Mouse (Mus musculus) bone marrow macrophage, adult 2 months (primary cell): ENCODE measurements at regions not wholly inside any gene's neighbourhood (a gene's known extent, or its start where the extent isn't known, plus 50 kb on each side); places are given as distances from the start of the nearest gene placed in this dataset.

Source experiments
- H3K27ac ChIP-seq: 2 replicates; pipeline ENCODE4 v1.5.1; 2012; ENCODE audit warnings: low read depth, low read length; ENCODE audit not compliant: insufficient read depth
- H3K4me1 ChIP-seq: 2 replicates; pipeline ENCODE4 v1.6.1; 2012; ENCODE audit warnings: low read length; ENCODE audit not compliant: control insufficient read depth, insufficient read depth
- H3K4me3 ChIP-seq: 2 replicates; pipeline ENCODE4 v1.5.1; 2012; ENCODE audit warnings: mild to moderate bottlenecking, low read length, moderate library complexity; ENCODE audit not compliant: insufficient read depth
- CTCF ChIP-seq: IDR thresholded peaks from 2 replicates; pipeline ENCODE4 v1.5.1; 2012; ENCODE audit warnings: low read depth, mild to moderate bottlenecking, low read length, moderate library complexity
- POLR2A ChIP-seq: IDR thresholded peaks from 2 replicates; pipeline ENCODE4 v1.6.1; 2012; ENCODE audit warnings: mild to moderate bottlenecking, low read depth, low read length, borderline replicate concordance

GRCm38 (mm10) chr9:33327722-33328121 lies 691.7 kb downstream of the Ets1 start:
- TF ChIP-seq CTCF (no peak), POLR2A (no peak)
- H3K4me3 ChIP-seq: no peak overlapping the region
- H3K4me1 ChIP-seq: no peaks in the 10 kb centered on the region
- H3K27ac ChIP-seq: no peak overlapping the region

- no peak for TF ChIP-seq POLR2A
- no peak for TF ChIP-seq CTCF
- H3K4me3 ChIP-seq: no peak overlapping the region
- H3K27ac ChIP-seq: no peak overlapping the region
- no peaks in the 10 kb centered on the region for H3K4me1 ChIP-seq
Observed at GRCm38 (mm10) chr9:33350258-33350657, 714.2 kb downstream of the Ets1 start.

GRCm38 (mm10) chr9:33356621-33357020 lies 720.6 kb downstream of the Ets1 start:
- Histone ChIP-seq H3K4me1 (no peaks in the 10 kb centered on the region), H3K27ac (no peak overlapping the region), H3K4me3 (no peak overlapping the region)
- no peak for TF ChIP-seq POLR2A
- TF ChIP-seq CTCF: no peak

- TF ChIP-seq POLR2A: no peak
- TF ChIP-seq CTCF: no peak
- no peaks in the 10 kb centered on the region for H3K4me1 ChIP-seq
Observed at GRCm38 (mm10) chr9:33360966-33361365, 724.9 kb downstream of the Ets1 start.

GRCm38 (mm10) chr9:33389170-33389569 lies 753.1 kb downstream of the Ets1 start:
- Histone ChIP-seq H3K4me3 (no peak overlapping the region), H3K27ac (no peak overlapping the region), H3K4me1 (no peaks in the 10 kb centered on the region)
- no peak for TF ChIP-seq CTCF
- TF ChIP-seq POLR2A: no peak

More at GRCm38 (mm10) chr9:33360966-33361365, 724.9 kb downstream of the Ets1 start:
- no peak overlapping the region for H3K27ac ChIP-seq
- H3K4me3 ChIP-seq: no peak overlapping the region

- TF ChIP-seq POLR2A (no peak), CTCF (no peak)
Observed at GRCm38 (mm10) chr9:33404691-33405090, 768.7 kb downstream of the Ets1 start.

GRCm38 (mm10) chr9:33407517-33407916 lies 771.5 kb downstream of the Ets1 start:
- no peak for TF ChIP-seq CTCF
- no peak for TF ChIP-seq POLR2A
- no peaks in the 10 kb centered on the region for H3K4me1 ChIP-seq
- no peak overlapping the region for H3K4me3 ChIP-seq
- H3K27ac ChIP-seq: no peak overlapping the region

More at GRCm38 (mm10) chr9:33404691-33405090, 768.7 kb downstream of the Ets1 start:
- H3K4me1 ChIP-seq: no peaks in the 10 kb centered on the region
- no peak overlapping the region for H3K4me3 ChIP-seq
- H3K27ac ChIP-seq: no peak overlapping the region

- Histone ChIP-seq H3K27ac (no peak overlapping the region), H3K4me3 (no peak overlapping the region), H3K4me1 (no peaks in the 10 kb centered on the region)
- TF ChIP-seq CTCF (no peak), POLR2A (no peak)
Observed at GRCm38 (mm10) chr9:33423781-33424180, 787.8 kb downstream of the Ets1 start.

GRCm38 (mm10) chr9:33436459-33436858 lies 800.4 kb downstream of the Ets1 start:
- H3K27ac ChIP-seq: no peak overlapping the region
- H3K4me1 ChIP-seq: no peaks in the 10 kb centered on the region
- no peak overlapping the region for H3K4me3 ChIP-seq
- no peak for TF ChIP-seq POLR2A
- no peak for TF ChIP-seq CTCF

- no peak overlapping the region for H3K4me3 ChIP-seq
- no peak overlapping the region for H3K27ac ChIP-seq
- TF ChIP-seq CTCF (no peak), POLR2A (no peak)
- H3K4me1 ChIP-seq: no peaks in the 10 kb centered on the region
Observed at GRCm38 (mm10) chr9:33442266-33442665, 806.2 kb downstream of the Ets1 start.

GRCm38 (mm10) chr9:33445902-33446301 lies 809.9 kb downstream of the Ets1 start:
- H3K27ac ChIP-seq: no peak overlapping the region
- TF ChIP-seq CTCF (no peak), POLR2A (no peak)
- H3K4me3 ChIP-seq: no peak overlapping the region
- no peaks in the 10 kb centered on the region for H3K4me1 ChIP-seq
